Mouse (Mus musculus): ENCODE results near the gene Adm.

DNA sequence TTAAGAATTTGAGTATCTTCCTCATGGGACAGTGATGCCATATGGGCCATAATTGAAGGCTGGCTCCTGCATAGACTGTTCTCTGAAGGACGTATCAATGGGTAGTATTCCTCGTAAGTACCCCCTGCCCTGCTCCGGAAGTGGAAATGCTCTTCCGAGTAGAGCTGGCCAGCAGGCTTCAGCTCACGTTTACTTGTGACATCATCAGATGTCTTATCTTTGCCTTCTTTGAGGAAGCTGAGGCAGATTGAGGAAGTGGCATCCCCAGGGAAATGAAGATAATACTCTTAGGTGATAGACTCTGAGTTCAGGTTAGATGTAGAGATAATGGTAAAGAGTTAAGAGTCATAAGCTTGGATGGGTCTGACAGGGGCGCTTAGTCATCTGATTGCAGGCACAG is 18.4 kb downstream of the Adm start:
- TF ChIP-seq MAX (IDR thresholded peaks at IDR 0.05) (no peak), CTCF (IDR thresholded peaks at IDR 0.05; ENCODE audit: control insufficient read depth, insufficient read depth, insufficient read length) (no peak), USF1 (IDR thresholded peaks at IDR 0.05; ENCODE audit: low read depth) (no peak)

Data from C2C12 (cell line).